Mouse (Mus musculus) induced T-regulatory cell, adult 2 months (primary cell): ENCODE results near the gene Olfr832.
"Not testable (repeated sequence)": the region's sequence is repeated elsewhere in the genome, so short reads cannot be mapped to it uniquely, and the experiment has no call there.

ENCODE experiments used
- DNase-seq: peaks from one replicate; pipeline ENCODE4 v3.0.0-alpha.2; 2012; ENCODE audit warnings: low read depth

Gene Olfr832

DNA sequence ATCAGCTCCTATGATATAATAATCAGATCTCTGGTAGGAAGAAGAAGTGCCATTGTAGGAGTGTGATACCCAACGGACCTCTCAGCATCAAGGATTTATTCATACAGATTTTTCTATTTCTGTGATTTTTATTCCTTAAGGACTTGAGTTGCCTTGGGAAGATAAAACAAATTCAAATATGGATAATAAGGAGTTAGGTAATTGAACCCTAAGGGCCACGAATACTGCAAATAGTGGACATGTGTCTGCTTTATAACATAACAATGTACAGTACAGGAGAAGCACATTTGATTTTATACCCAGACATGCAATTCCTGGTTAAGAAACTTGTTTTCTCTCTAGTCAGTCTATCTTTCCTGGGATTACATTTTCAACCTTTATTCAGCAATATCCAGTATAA, at the start of gene Olfr832:
Gene Olfr832, plus strand, starts transcription at position 301 of the 400 bp plus-strand sequence.
- DNase-seq, result not testable (repeated sequence)

DNA sequence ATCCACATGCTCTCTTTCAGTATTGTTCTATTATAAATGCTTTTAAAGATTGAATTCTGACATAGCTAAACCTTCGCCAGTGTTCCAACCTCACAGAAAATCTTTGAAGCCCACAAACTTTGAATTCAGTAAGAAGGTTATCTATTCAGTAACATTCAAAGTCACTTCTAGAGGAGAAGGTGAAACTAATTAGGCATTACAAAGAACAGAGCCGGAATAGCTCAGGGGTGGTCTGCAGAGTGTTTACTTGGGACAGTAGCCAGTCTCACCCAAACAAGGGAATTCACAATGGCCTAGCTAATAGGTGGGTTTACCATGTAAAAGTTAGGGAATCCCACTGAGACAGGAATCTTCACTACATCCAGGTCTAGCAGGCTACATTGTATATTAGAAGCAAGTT, 29.2 kb upstream of the Olfr832 start:
- not testable (repeated sequence) for DNase-seq

DNA sequence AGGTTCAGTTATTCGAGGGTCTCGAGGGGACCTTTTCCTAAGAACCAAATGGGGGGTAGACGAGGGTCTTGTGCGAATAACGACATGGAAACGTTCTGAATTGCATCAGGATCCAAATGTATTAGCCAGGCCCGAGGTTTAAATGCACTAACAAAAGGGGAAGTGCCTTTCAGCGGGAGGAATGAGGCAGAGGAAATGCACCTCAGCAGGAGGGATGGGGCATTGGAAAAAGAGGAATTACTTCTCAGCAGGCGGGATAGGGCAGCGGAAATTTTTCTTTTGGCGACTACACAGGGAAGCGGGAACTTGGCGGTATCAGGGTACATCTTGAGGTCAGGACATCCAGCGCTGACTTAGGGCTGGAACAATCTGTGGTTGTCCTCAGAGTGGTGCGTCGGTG, 9.0 kb upstream of the Olfr832 start:
- DNase-seq, result not testable (repeated sequence)

DNA sequence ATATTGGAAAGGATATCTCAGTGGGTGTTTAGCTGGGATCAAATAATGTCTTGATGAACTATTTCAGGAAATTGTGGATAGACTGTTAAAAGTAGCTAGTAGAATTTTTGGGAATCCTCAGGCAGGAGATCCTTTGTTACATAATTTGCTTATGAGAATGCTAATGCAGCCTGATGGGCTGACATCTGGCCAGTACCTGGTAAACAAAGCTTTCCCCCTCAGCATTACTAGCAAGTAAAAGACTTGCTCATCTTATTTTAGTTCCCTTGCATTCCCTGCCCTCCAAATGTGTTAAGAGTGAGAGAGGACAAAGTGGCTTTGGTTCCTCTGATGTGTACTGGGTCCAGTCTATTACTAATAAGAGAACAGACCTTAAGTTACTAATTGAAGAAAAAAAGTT, 25.1 kb downstream of the Olfr832 start:
- no peak for DNase-seq

DNA sequence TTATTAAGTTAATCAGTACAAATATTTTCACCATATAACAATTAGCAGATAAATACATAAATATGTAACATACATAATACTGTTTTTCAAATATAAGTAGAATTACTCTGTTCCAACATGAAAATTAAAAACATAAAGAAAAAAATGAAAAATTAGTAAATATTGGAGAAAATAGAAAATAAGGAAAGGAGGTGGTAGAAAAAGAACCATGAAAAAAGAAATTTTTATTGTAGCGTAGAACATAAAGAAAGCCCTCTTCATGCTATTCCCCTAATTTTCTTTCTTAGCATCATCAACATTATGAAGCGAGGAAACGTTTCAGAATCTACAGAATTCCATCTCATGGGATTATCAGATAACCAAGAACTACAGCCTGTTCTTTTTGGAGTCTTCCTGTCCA, 50.8 kb downstream of the Olfr832 start, which contains the start of gene Olfr834:
Gene Olfr834, plus strand, starts transcription at position 301 of the 400 bp plus-strand sequence.
- DNase-seq, result no peak
